Mouse (Mus musculus): ENCODE data around the gene Rhbdd2. TPM values are rescaled to one million over a fixed set of nuclear protein-coding genes. Genes with fewer than 3 reads are reported as not detected.
A peak's percentile ranks its signal among the peaks of the same experiment; 100 is the strongest.

Rhbdd2 gene
- polyA plus RNA-seq, 1 experiment from 2014 or later, result 58.5 TPM

GRCm38 (mm10) chr5:135620526-135620925, 11.9 kb upstream of the Rhbdd2 start:
- H3K9ac ChIP-seq (ENCODE audit: low read length), result no peak overlapping the region
- no peak overlapping the region for H3K4me2 ChIP-seq
- H3K9me3 ChIP-seq (ENCODE audit: control insufficient read depth, low read length), result no peaks in the 10 kb centered on the region
- no peaks in the 10 kb centered on the region for H3K36me3 ChIP-seq (ENCODE audit: control insufficient read depth, insufficient read depth, low read length)
- no peak overlapping the region for H3K4me3 ChIP-seq (ENCODE audit: low read depth, low read length)
- H3K27me3 ChIP-seq (ENCODE audit: control insufficient read depth, insufficient read depth, low read length), result no peaks in the 10 kb centered on the region
- no peaks in the 10 kb centered on the region for H3K4me1 ChIP-seq (ENCODE audit: control insufficient read depth, insufficient read depth, low read length)
- no peak for ATAC-seq (ENCODE audit: low FRiP score)
- DNase-seq (ENCODE audit: low spot score, missing footprints), result peak; percentile 61
- H3K27ac ChIP-seq (ENCODE audit: low read depth, low read length), result no peak overlapping the region
- 90% methylated on average over 9 of the region's 9 CpGs for WGBS

- no peaks in the 10 kb centered on the region for H3K27me3 ChIP-seq (ENCODE audit: control insufficient read depth, insufficient read depth, low read length)
- H3K4me3 ChIP-seq (ENCODE audit: low read depth, low read length), result no peak overlapping the region
- no peak overlapping the region for H3K9ac ChIP-seq (ENCODE audit: low read length)
- WGBS, result 83% methylated on average over 10 of the region's 10 CpGs
- DNase-seq (ENCODE audit: low spot score, missing footprints) (no peak), ATAC-seq (ENCODE audit: low FRiP score) (no peak)
- no peaks in the 10 kb centered on the region for H3K36me3 ChIP-seq (ENCODE audit: control insufficient read depth, insufficient read depth, low read length)
- no peaks in the 10 kb centered on the region for H3K9me3 ChIP-seq (ENCODE audit: control insufficient read depth, low read length)
- H3K27ac ChIP-seq (ENCODE audit: low read depth, low read length), result no peak overlapping the region
- no peaks in the 10 kb centered on the region for H3K4me1 ChIP-seq (ENCODE audit: control insufficient read depth, insufficient read depth, low read length)
- no peak overlapping the region for H3K4me2 ChIP-seq
Measured at GRCm38 (mm10) chr5:135621725-135622124, 10.7 kb upstream of the Rhbdd2 start.

- Histone ChIP-seq H3K4me2 (no peak overlapping the region), H3K36me3 (ENCODE audit: control insufficient read depth, insufficient read depth, low read length) (no peaks in the 10 kb centered on the region), H3K9ac (ENCODE audit: low read length) (no peak overlapping the region), H3K4me1 (ENCODE audit: control insufficient read depth, insufficient read depth, low read length) (no peaks in the 10 kb centered on the region), H3K27me3 (ENCODE audit: control insufficient read depth, insufficient read depth, low read length) (no peaks in the 10 kb centered on the region), H3K27ac (ENCODE audit: low read depth, low read length) (no peak overlapping the region), H3K4me3 (ENCODE audit: low read depth, low read length) (no peak overlapping the region), H3K9me3 (ENCODE audit: control insufficient read depth, low read length) (no peaks in the 10 kb centered on the region)
- DNase-seq (ENCODE audit: low spot score, missing footprints) (no peak), ATAC-seq (ENCODE audit: low FRiP score) (no peak)
- 83% methylated on average over 18 of the region's 18 CpGs for WGBS
Measured at GRCm38 (mm10) chr5:135623006-135623563, 9.3 kb upstream of the Rhbdd2 start.

GRCm38 (mm10) chr5:135628916-135629315, 3.5 kb upstream of the Rhbdd2 start:
- Histone ChIP-seq H3K9ac (ENCODE audit: low read length) (no peak overlapping the region), H3K4me3 (ENCODE audit: low read depth, low read length) (no peak overlapping the region), H3K27ac (ENCODE audit: low read depth, low read length) (no peak overlapping the region), H3K27me3 (ENCODE audit: control insufficient read depth, insufficient read depth, low read length) (no peaks in the 10 kb centered on the region), H3K4me2 (no peak overlapping the region), H3K36me3 (ENCODE audit: control insufficient read depth, insufficient read depth, low read length) (no peaks in the 10 kb centered on the region), H3K9me3 (ENCODE audit: control insufficient read depth, low read length) (no peaks in the 10 kb centered on the region), H3K4me1 (ENCODE audit: control insufficient read depth, insufficient read depth, low read length) (peaks cover 5% of the 10 kb centered on the region)
- ATAC-seq (ENCODE audit: low FRiP score) (no peak), DNase-seq (ENCODE audit: low spot score, missing footprints) (no peak)
- 40% methylated on average over 10 of the region's 10 CpGs for WGBS

- Histone ChIP-seq H3K27me3 (ENCODE audit: control insufficient read depth, insufficient read depth, low read length) (no peaks in the 10 kb centered on the region), H3K36me3 (ENCODE audit: control insufficient read depth, insufficient read depth, low read length) (no peaks in the 10 kb centered on the region), H3K4me1 (ENCODE audit: control insufficient read depth, insufficient read depth, low read length) (peaks cover 5% of the 10 kb centered on the region), H3K9me3 (ENCODE audit: control insufficient read depth, low read length) (no peaks in the 10 kb centered on the region), H3K9ac (ENCODE audit: low read length) (no peak overlapping the region), H3K4me3 (ENCODE audit: low read depth, low read length) (no peak overlapping the region), H3K4me2 (no peak overlapping the region), H3K27ac (ENCODE audit: low read depth, low read length) (no peak overlapping the region)
- WGBS, result 86% methylated on average over 3 of the region's 3 CpGs
- ATAC-seq (ENCODE audit: low FRiP score), result no peak
- DNase-seq (ENCODE audit: low spot score, missing footprints), result no peak
Measured at GRCm38 (mm10) chr5:135629401-135629800, 3.0 kb upstream of the Rhbdd2 start.

- Histone ChIP-seq H3K27me3 (ENCODE audit: control insufficient read depth, insufficient read depth, low read length) (no peaks in the 10 kb centered on the region), H3K4me2 (no peak overlapping the region), H3K9me3 (ENCODE audit: control insufficient read depth, low read length) (no peaks in the 10 kb centered on the region), H3K4me3 (ENCODE audit: low read depth, low read length) (no peak overlapping the region), H3K27ac (ENCODE audit: low read depth, low read length) (no peak overlapping the region), H3K4me1 (ENCODE audit: control insufficient read depth, insufficient read depth, low read length) (peaks cover 5% of the 10 kb centered on the region), H3K36me3 (ENCODE audit: control insufficient read depth, insufficient read depth, low read length) (0 out of 2 replicates have a peak, but pooled peaks cover 2% of the 10 kb centered on the region), H3K9ac (ENCODE audit: low read length) (no peak overlapping the region)
- ATAC-seq (ENCODE audit: low FRiP score) (no peak), DNase-seq (ENCODE audit: low spot score, missing footprints) (peak; percentile 89)
- WGBS, result 44% methylated on average over 3 of the region's 3 CpGs
Measured at GRCm38 (mm10) chr5:135630598-135630997, 1.8 kb upstream of the Rhbdd2 start.

- H3K9ac ChIP-seq (ENCODE audit: low read length), result peak overlapping the region; percentile 90
- peak overlapping the region; percentile 80 for H3K4me3 ChIP-seq (ENCODE audit: low read depth, low read length)
- WGBS, result 0% methylated on average over 14 of the region's 21 CpGs
- ATAC-seq (ENCODE audit: low FRiP score), result peak; percentile 82
- H3K27ac ChIP-seq (ENCODE audit: low read depth, low read length), result peak overlapping the region; percentile 57
- peak overlapping the region; percentile 62 for H3K4me2 ChIP-seq
- H3K27me3 ChIP-seq (ENCODE audit: control insufficient read depth, insufficient read depth, low read length), result no peaks in the 10 kb centered on the region
- peak; percentile 97 for DNase-seq (ENCODE audit: low spot score, missing footprints)
- H3K9me3 ChIP-seq (ENCODE audit: control insufficient read depth, low read length), result no peaks in the 10 kb centered on the region
- H3K4me1 ChIP-seq (ENCODE audit: control insufficient read depth, insufficient read depth, low read length), result peaks cover 5% of the 10 kb centered on the region
- H3K36me3 ChIP-seq (ENCODE audit: control insufficient read depth, insufficient read depth, low read length), result peaks cover 8% of the 10 kb centered on the region; the same call in 1 of the 2 replicates
Measured at GRCm38 (mm10) chr5:135632797-135633144, 353 bp downstream of the Rhbdd2 start.

- no peak overlapping the region for H3K9ac ChIP-seq (ENCODE audit: low read length)
- no peak overlapping the region for H3K4me2 ChIP-seq
- H3K9me3 ChIP-seq (ENCODE audit: control insufficient read depth, low read length), result no peaks in the 10 kb centered on the region
- no peak overlapping the region for H3K27ac ChIP-seq (ENCODE audit: low read depth, low read length)
- no peak overlapping the region for H3K4me3 ChIP-seq (ENCODE audit: low read depth, low read length)
- no peak for ATAC-seq (ENCODE audit: low FRiP score)
- peaks cover 14% of the 10 kb centered on the region; the same call in 1 of the 2 replicates for H3K36me3 ChIP-seq (ENCODE audit: control insufficient read depth, insufficient read depth, low read length)
- H3K27me3 ChIP-seq (ENCODE audit: control insufficient read depth, insufficient read depth, low read length), result no peaks in the 10 kb centered on the region
- WGBS, result 89% methylated on average over 7 of the region's 7 CpGs
- H3K4me1 ChIP-seq (ENCODE audit: control insufficient read depth, insufficient read depth, low read length), result no peaks in the 10 kb centered on the region
- DNase-seq (ENCODE audit: low spot score, missing footprints), result no peak
Measured at GRCm38 (mm10) chr5:135639760-135640458, 7.5 kb downstream of the Rhbdd2 start.

GRCm38 (mm10) chr5:135640459-135640789, 8.0 kb downstream of the Rhbdd2 start:
- 93% methylated on average over 6 of the region's 6 CpGs for WGBS

More at GRCm38 (mm10) chr5:135640459-135640789, 8.0 kb downstream of the Rhbdd2 start:
- H3K27ac ChIP-seq (ENCODE audit: low read depth, low read length), result no peak overlapping the region
- no peaks in the 10 kb centered on the region for H3K9me3 ChIP-seq (ENCODE audit: control insufficient read depth, low read length)
- H3K9ac ChIP-seq (ENCODE audit: low read length), result no peak overlapping the region
- no peak overlapping the region for H3K4me3 ChIP-seq (ENCODE audit: low read depth, low read length)
- DNase-seq (ENCODE audit: low spot score, missing footprints), result no peak
- ATAC-seq (ENCODE audit: low FRiP score), result no peak
- H3K4me1 ChIP-seq (ENCODE audit: control insufficient read depth, insufficient read depth, low read length), result no peaks in the 10 kb centered on the region
- H3K27me3 ChIP-seq (ENCODE audit: control insufficient read depth, insufficient read depth, low read length), result no peaks in the 10 kb centered on the region
- peaks cover 12% of the 10 kb centered on the region; the same call in 1 of the 2 replicates for H3K36me3 ChIP-seq (ENCODE audit: control insufficient read depth, insufficient read depth, low read length)
- no peak overlapping the region for H3K4me2 ChIP-seq
